Mouse (Mus musculus) cortical plate, adult 2 months (tissue): Measurements from ENCODE around the gene Pkmyt1.

ENCODE experiments used
- CTCF ChIP-seq: fragments of 200-500 bp; IDR thresholded peaks from 2 replicates; pipeline ENCODE4 v1.5.1; 2011; ENCODE audit warnings: mild to moderate bottlenecking, control low read depth, low read length; ENCODE audit not compliant: insufficient read depth; ENCODE audit errors: extremely low read depth
- POLR2A ChIP-seq: fragments of 200-500 bp; IDR thresholded peaks from 2 replicates; pipeline ENCODE4 v1.6.1; 2011; ENCODE audit warnings: mild to moderate bottlenecking, low read length, control low read depth; ENCODE audit not compliant: insufficient read depth; ENCODE audit errors: extremely low read depth

DNA sequence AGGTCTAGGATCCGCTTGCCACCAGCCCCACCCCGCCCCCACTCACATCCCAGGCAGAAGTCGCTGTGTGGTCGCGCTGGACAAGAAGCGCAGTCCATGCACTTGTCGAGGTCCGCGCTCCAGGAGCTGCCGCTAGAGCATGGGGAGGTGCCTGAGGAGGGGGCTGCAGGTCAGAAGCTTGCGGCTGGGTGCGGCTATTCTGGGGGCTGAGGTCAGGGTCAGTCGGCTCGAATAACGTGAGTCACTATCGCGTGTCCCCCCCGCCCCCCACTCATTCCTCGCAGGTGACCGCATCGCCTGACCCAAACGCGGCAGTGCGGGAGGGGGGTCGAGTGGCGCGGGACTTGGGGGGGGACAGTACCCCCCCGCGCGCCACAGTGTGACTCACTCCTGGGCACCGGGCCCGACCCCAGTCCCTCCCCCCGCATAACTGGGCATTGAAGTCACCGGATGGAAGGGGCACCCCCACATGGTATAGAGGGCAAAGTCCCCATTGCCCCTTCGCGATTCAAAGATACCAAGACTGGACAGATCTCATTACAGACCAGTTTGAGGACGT lies 49.6 kb upstream of the Pkmyt1 start:
- TF ChIP-seq POLR2A (no peak), CTCF (no peak)
